Mouse (Mus musculus): ENCODE measurements around the gene Btbd1. TPM values are rescaled to one million over a fixed set of nuclear protein-coding genes. Genes with fewer than 3 reads are reported as not detected.

Btbd1 gene
- total RNA-seq, 2 experiments from 2014 or later, result 113 to 124 TPM

DNA sequence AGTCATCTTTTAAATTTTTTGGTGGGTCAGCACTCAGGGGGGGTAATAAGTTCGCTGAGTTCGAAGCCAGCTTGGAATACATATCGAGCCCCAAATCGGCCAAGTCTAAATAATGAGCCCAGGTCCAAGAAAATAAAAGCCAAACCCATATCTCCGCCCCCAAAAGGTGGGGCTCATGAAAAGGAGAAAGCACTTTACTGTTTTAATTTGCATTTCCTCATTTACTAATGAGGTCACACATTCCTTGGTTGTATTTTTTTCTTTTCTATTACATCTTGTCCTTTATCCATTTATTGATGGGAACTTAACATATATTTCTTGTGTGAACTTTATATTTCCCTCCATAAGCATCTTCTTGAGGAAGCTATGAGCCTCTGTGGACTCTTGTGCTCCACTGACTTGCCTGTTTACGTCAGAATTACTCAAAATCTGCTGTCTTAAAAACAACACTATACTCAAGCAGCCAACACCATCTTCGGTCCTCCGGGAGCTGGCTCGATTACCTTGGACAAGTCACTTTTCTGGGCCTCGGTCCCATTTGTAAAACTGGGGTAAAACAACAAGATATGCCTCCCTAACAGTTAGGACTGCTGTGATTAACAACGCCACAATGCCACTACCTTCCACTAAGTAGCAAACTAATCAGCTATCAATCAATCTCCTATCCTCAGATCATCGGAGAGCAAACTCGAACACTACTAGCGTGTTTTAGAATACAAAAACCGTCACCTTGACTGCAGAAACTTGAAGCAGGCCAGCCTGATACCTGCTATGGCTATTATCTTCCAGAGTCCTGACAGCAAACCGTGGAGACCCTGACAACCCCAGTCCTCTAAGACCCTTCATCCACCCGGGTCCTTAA, 1.2 kb downstream of the Btbd1 start:
- intact Hi-C loops (cut with DNase I), result loop anchor here (5.0 kb wide), 3 partner anchors 34 to 104 kb away; partner anchors contain the start of genes 3110040N11Rik and Hdgfl3
- no peak for DNase-seq (ENCODE audit: low spot score in 2 of 2)

DNA sequence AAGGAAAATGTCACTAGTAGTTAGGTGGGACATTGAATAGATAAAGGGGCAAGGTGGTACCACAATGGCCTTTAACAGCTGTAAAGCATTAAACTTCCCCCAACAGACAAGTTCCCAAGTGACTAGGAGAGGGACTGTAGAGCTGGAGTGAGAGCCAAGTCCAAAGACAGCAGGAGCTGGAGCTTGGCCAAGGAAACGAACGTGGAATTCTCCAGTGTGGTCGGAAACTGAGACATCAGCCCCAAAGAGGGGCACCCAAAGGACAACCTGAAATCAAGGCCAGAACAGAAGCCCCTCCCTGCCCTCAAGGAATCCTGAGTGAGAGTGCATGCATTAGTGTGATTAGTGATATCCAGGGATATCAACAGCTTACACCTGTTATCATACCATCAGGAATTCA, 3.9 kb downstream of the Btbd1 start:
- intact Hi-C loops (cut with DNase I), result loop anchor here (5.0 kb wide), 3 partner anchors 37 to 107 kb away; partner anchors contain the start of genes 3110040N11Rik and Hdgfl3
- no peak for DNase-seq (ENCODE audit: low spot score in 2 of 2)

DNA sequence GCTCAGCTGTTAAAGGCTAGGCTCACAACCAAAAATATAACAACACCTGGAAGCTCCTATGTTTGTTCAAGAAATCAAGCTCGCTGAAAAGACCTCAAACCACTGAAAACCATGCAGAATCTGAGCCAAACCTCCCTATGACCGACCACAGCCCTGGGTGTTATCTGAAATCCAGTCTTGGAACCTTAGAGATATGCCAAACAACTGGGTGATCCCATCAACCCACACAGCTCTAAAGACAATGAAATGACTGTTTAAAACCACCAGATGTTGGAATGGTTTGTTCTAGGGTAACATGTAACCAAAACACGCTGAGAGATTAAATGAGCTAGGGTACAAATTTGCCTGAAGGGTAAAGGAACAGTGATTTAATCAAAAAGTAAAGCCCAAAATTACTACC, 4.3 kb downstream of the Btbd1 start:
- DNase-seq (ENCODE audit: low spot score in 2 of 2), result no peak
- intact Hi-C loops (cut with DNase I), result loop anchor here (5.0 kb wide), 3 partner anchors 37 to 107 kb away; partner anchors contain the start of genes 3110040N11Rik and Hdgfl3

DNA sequence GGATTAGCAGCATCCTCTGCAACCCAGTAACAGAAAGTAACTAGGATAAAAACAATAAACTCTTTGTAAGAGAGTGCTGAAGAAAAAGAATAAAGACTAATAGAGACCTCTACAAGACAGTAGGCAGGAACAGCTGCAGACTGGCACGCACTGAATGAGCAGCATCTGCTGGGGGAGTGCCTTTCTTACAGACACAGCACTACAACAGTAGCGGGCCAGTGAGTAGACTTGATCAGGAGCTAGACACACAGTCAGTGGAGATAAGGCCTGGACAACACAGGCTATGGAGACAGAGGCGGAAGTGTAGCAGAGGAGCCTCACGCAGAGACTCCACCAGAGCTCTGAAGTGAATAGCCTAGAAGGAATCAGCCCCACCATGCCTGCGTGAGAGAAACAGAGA, 23.2 kb downstream of the Btbd1 start:
- intact Hi-C loops (cut with DNase I), result no loop called here
- DNase-seq (ENCODE audit: low spot score in 2 of 2), result no peak

DNA sequence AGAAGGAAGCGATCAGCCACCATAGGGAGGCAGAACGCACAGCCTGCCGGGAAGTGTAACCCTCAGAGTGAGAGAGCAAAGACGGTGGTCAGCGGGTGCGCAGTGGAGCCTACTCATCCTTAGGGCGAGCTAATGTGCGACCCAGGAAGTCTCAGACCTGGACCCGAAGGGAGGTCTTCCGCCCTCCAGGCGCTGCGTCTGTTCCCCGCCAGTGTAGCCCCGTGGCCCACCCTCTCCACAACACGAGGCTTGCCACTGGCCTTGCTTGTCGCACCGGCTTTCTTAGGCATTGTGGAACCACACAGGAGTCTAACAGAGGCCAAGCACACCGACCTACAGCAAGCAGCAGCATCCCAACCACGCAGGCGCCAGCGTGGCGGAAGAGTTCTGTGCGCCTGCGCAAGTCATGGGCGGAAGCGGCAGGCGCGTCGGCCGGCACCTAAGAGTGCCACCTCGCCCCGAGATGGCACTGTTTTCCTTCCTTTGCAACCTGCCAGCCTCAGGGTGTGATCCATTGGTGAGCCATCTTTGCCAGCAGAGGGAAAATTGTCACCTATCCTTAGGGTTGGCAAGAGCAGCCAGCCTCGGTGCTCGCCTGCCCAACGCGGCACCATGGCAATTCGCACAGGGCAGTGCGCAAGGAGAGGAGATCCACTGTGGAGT, 40.0 kb downstream of the Btbd1 start, which contains the start of gene 3110040N11Rik:
Gene 3110040N11Rik (minus strand): TSS at position 384 of the 663 bp plus-strand sequence.
- intact Hi-C loops (cut with DNase I), result loop anchor here (5.0 kb wide), 2 partner anchors 38 to 163 kb away; partner anchors contain the start of gene Btbd1
- DNase-seq (ENCODE audit: low spot score in 2 of 2), result peak; percentile 83 to 87

DNA sequence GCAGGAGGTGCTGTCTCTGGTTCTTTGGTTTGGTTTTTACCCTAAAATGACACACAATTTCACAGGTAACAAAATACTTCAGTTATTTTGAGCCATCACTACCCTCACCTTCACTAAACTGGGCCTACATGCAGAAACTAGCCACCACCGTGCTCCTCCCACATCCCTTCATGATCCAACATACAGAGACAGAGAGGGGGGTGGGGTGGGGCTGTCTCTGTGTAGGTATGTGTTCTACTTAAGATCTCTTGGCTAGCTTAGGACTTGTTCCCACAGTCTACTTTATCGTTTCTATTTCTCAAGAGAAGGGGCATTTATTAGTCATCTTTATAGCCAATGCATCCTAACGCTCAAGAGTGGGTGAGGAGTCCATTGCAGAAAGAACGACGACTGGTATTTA, 40.7 kb downstream of the Btbd1 start:
- peak in 1 of 2 experiments; percentile 24 for DNase-seq (ENCODE audit: low spot score in 2 of 2)
- intact Hi-C loops (cut with DNase I), result loop anchor here (5.0 kb wide), 2 partner anchors 39 to 164 kb away; partner anchors contain the start of gene Btbd1

GRCm38 (mm10) chr7:81777667-81778218, 51.5 kb downstream of the Btbd1 start:
- intact Hi-C loops (cut with DNase I), result loop anchor here (10.0 kb wide), 5 partner anchors 173 to 613 kb away; partner anchors contain the start of gene Whamm
- no peak for DNase-seq (ENCODE audit: low spot score in 2 of 2)

- no peak for DNase-seq (ENCODE audit: low spot score in 2 of 2)
- intact Hi-C loops (cut with DNase I), result loop anchor here (10.0 kb wide), 5 partner anchors 171 to 611 kb away; partner anchors contain the start of gene Whamm
Measured at GRCm38 (mm10) chr7:81775325-81775724, 53.9 kb downstream of the Btbd1 start.

GRCm38 (mm10) chr7:81772786-81773539, 56.3 kb downstream of the Btbd1 start:
- intact Hi-C loops (cut with DNase I), result loop anchor here (10.0 kb wide), 5 partner anchors 168 to 608 kb away; partner anchors contain the start of gene Whamm
- DNase-seq (ENCODE audit: low spot score in 2 of 2), result no peak

GRCm38 (mm10) chr7:81763110-81763845, 66.0 kb downstream of the Btbd1 start:
- intact Hi-C loops (cut with DNase I), result loop anchor here (2.0 kb wide), 1 partner anchor 56 kb away; the partner anchor contains the start of gene Homer2

DNA sequence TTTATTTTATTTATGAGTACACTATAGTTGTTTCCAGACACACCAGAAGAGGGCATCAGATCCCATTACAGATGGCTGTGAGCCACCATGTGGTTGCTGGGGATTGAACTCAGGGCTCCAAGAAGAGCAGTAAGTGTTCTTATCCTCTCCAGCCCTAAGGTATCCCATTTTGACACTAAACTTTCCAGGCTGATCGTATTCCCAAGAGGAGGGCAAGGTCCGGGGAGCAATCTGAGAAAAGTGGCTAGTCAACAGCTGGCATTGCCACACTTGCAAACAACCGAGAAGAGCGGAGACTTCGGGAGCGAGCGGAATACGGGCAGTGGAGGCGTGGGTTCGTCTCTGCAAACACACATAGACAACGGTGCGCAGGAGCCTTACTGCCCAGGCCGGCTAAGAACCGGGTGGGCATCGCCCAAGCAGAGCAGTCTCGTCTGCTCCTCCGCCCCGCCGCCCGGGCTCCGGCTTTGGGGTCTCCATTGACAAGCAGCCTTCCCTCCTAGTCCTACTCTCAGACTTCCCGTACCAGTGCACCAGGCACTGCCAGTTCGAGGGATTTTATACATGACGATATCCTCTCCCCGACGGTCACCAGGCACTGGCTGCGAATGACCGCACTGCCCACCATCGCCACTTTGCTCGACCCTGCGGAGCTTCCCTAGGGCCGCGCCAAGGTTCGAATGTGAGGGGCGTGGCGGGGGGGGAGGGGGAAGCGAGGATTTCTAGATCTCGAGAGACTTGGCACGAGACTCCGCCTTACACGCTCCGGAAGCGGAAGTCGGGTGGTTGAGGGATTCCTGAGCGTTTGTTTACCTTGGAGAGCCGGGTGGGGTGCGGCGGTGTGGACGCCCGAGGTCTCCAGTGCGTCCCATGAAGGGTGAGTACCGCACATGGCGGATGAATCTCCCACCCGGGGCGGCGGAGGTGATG, 66.8 kb downstream of the Btbd1 start, which contains the start of gene Ramac:
Gene Ramac (plus strand): TSS at position 746 of the 930 bp plus-strand sequence.
- peak; percentile 84 to 88 for DNase-seq (ENCODE audit: low spot score in 2 of 2)
- intact Hi-C loops (cut with DNase I), result loop anchor here (2.0 kb wide), 1 partner anchor 56 kb away; the partner anchor contains the start of gene Homer2

More at GRCm38 (mm10) chr7:81763110-81763845, 66.0 kb downstream of the Btbd1 start:
- peak; percentile 32 to 40 for DNase-seq (ENCODE audit: low spot score in 2 of 2)

DNA sequence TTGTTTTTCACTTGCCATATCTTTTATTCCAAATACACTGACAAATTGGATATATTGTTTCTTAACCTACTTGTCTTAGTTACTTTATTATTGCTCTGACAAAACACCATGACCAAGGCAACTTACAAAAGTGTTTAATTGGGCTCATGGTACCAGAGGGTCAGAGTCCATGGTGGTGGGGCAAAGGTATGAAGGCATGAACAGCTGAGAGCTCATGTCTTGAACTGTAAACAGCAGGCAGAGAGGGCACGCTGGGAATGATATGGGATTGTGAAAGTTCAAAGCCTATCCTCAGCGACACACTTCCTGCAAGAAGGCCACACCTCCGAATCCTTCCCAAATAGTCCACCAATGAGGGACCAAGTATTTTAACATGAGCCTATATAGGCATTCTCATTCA, 81.3 kb downstream of the Btbd1 start:
- DNase-seq (ENCODE audit: low spot score in 2 of 2), result no peak
- intact Hi-C loops (cut with DNase I), result no loop called here

GRCm38 (mm10) chr7:81744145-81744544, 85.1 kb downstream of the Btbd1 start:
- intact Hi-C loops (cut with DNase I), result no loop called here
- DNase-seq (ENCODE audit: low spot score in 2 of 2), result no peak
